Mouse (Mus musculus) stomach, postnatal 0 days (tissue): ENCODE measurements at regions not wholly inside any gene's neighbourhood (a gene's known extent, or its start where the extent isn't known, plus 50 kb on each side); places are given as distances from the start of the nearest gene placed in this dataset.

Experiments used
- CTCF ChIP-seq: IDR thresholded peaks from 2 replicates; pipeline ENCODE4 v1.5.1; 2016; ENCODE audit warnings: antibody characterized with exemption, low read depth, mild to moderate bottlenecking, moderate library complexity
- EP300 ChIP-seq: optimal IDR thresholded peaks from 2 replicates; pipeline ENCODE3; 2016; ENCODE audit warnings: antibody characterized with exemption

GRCm38 (mm10) chr5:85707345-85707744 is 358.0 kb downstream of the Cenpc1 start:
- TF ChIP-seq CTCF (no peak), EP300 (no peak)
